Mouse (Mus musculus): ENCODE data around the gene Sort1.

DNA sequence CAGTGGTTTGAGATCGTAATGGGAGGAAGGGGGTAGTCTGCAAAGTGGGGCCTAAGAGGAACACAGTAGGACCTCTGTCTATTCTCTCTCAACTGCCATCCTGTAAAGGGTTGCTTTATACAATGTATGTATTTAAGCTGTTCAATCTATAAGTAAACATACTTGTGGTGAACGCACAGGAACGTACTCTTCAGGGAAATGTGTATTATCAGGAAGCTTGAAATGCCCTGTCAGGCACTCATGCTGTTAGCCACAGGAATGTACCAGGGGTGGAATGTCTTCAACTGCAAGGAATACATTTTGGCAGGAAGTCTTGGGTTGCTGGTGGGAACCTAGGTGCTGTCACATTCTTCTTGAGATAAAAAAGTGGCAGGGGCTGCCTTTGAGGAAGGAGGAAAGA lies 88.8 kb downstream of the Sort1 start:
- no peak for TF ChIP-seq CTCF (IDR thresholded peaks at IDR 0.05; ENCODE audit: borderline replicate concordance, insufficient read depth, low read length)
- no peak for TF ChIP-seq POLR2A (IDR thresholded peaks at IDR 0.05; ENCODE audit: low read depth, low read length)

All from embryonic fibroblast, embryonic 13.5 days (primary cell).